Mouse (Mus musculus): ENCODE data around the gene Ptpa. TPM values are rescaled to one million over a fixed set of nuclear protein-coding genes. Genes with fewer than 3 reads are reported as not detected.

Ptpa gene
- polyA plus RNA-seq, 1 experiment from 2014 or later, result 86.7 TPM

GRCm38 (mm10) chr2:30458349-30458748, 42.5 kb downstream of the Ptpa start:
- no peak for ATAC-seq (ENCODE audit: low FRiP score, low TSS enrichment)
- Histone ChIP-seq H3K4me1 (ENCODE audit: control insufficient read depth, insufficient read depth, low read length) (0 out of 2 replicates have a peak, but pooled peaks cover under 1% of the 10 kb centered on the region), H3K9ac (replicated peaks; ENCODE audit: low read length) (no peak overlapping the region), H3K27ac (replicated peaks; ENCODE audit: low read depth, low read length) (no peak overlapping the region), H3K27me3 (ENCODE audit: control insufficient read depth, insufficient read depth, low read length) (no peaks in the 10 kb centered on the region), H3K4me2 (ENCODE audit: low read length) (no peak overlapping the region), H3K36me3 (ENCODE audit: control insufficient read depth, insufficient read depth, low read length) (no peaks in the 10 kb centered on the region), H3K9me3 (ENCODE audit: control insufficient read depth, low read length) (no peaks in the 10 kb centered on the region), H3K4me3 (replicated peaks; ENCODE audit: low read depth, low read length) (no peak overlapping the region)
- WGBS, result 89% methylated on average over 6 of the region's 6 CpGs
- DNase-seq, result no peak

GRCm38 (mm10) chr2:30459241-30459640, 43.4 kb downstream of the Ptpa start:
- DNase-seq (no peak), ATAC-seq (ENCODE audit: low FRiP score, low TSS enrichment) (no peak)
- Histone ChIP-seq H3K4me2 (ENCODE audit: low read length) (no peak overlapping the region), H3K4me3 (replicated peaks; ENCODE audit: low read depth, low read length) (no peak overlapping the region), H3K27ac (replicated peaks; ENCODE audit: low read depth, low read length) (no peak overlapping the region), H3K36me3 (ENCODE audit: control insufficient read depth, insufficient read depth, low read length) (no peaks in the 10 kb centered on the region), H3K27me3 (ENCODE audit: control insufficient read depth, insufficient read depth, low read length) (no peaks in the 10 kb centered on the region), H3K9me3 (ENCODE audit: control insufficient read depth, low read length) (no peaks in the 10 kb centered on the region), H3K4me1 (ENCODE audit: control insufficient read depth, insufficient read depth, low read length) (peaks cover 8% of the 10 kb centered on the region; the same call in 1 of the 2 replicates), H3K9ac (replicated peaks; ENCODE audit: low read length) (no peak overlapping the region)
- 92% methylated on average over 6 of the region's 6 CpGs for WGBS

GRCm38 (mm10) chr2:30463341-30463761, 47.5 kb downstream of the Ptpa start:
- Histone ChIP-seq H3K27me3 (ENCODE audit: control insufficient read depth, insufficient read depth, low read length) (no peaks in the 10 kb centered on the region), H3K4me1 (ENCODE audit: control insufficient read depth, insufficient read depth, low read length) (peaks cover 8% of the 10 kb centered on the region; the same call in 1 of the 2 replicates), H3K4me2 (ENCODE audit: low read length) (peak overlapping the region; percentile 38; the same call in 1 of the 2 replicates), H3K9me3 (ENCODE audit: control insufficient read depth, low read length) (no peaks in the 10 kb centered on the region), H3K27ac (replicated peaks; ENCODE audit: low read depth, low read length) (no peak overlapping the region; the same call in 1 of the 2 replicates), H3K4me3 (replicated peaks; ENCODE audit: low read depth, low read length) (no peak overlapping the region), H3K9ac (replicated peaks; ENCODE audit: low read length) (peak overlapping the region; percentile 21), H3K36me3 (ENCODE audit: control insufficient read depth, insufficient read depth, low read length) (no peaks in the 10 kb centered on the region)
- ATAC-seq (ENCODE audit: low FRiP score, low TSS enrichment), result no peak
- no peak for DNase-seq
- 37% methylated on average over 5 of the region's 5 CpGs for WGBS

- H3K27me3 ChIP-seq (ENCODE audit: control insufficient read depth, insufficient read depth, low read length), result no peaks in the 10 kb centered on the region
- DNase-seq (peak; percentile 52), ATAC-seq (ENCODE audit: low FRiP score, low TSS enrichment) (peak; percentile 62; the same call in 1 of the 2 replicates)
- H3K4me1 ChIP-seq (ENCODE audit: control insufficient read depth, insufficient read depth, low read length), result peaks cover 14% of the 10 kb centered on the region
- WGBS, result 6% methylated on average over 9 of the region's 9 CpGs
- H3K9me3 ChIP-seq (ENCODE audit: control insufficient read depth, low read length), result no peaks in the 10 kb centered on the region
- no peak overlapping the region; the same call in 1 of the 2 replicates for H3K27ac ChIP-seq (replicated peaks; ENCODE audit: low read depth, low read length)
- peak overlapping the region; percentile 21 for H3K9ac ChIP-seq (replicated peaks; ENCODE audit: low read length)
- H3K36me3 ChIP-seq (ENCODE audit: control insufficient read depth, insufficient read depth, low read length), result no peaks in the 10 kb centered on the region
- peak overlapping the region; percentile 38 for H3K4me2 ChIP-seq (ENCODE audit: low read length)
- no peak overlapping the region for H3K4me3 ChIP-seq (replicated peaks; ENCODE audit: low read depth, low read length)
Observed at GRCm38 (mm10) chr2:30463904-30464330, 48.1 kb downstream of the Ptpa start.

- Histone ChIP-seq H3K4me2 (ENCODE audit: low read length) (peak overlapping the region; percentile 38), H3K9ac (replicated peaks; ENCODE audit: low read length) (no peak overlapping the region), H3K4me3 (replicated peaks; ENCODE audit: low read depth, low read length) (no peak overlapping the region), H3K36me3 (ENCODE audit: control insufficient read depth, insufficient read depth, low read length) (no peaks in the 10 kb centered on the region), H3K4me1 (ENCODE audit: control insufficient read depth, insufficient read depth, low read length) (peaks cover 19% of the 10 kb centered on the region), H3K9me3 (ENCODE audit: control insufficient read depth, low read length) (no peaks in the 10 kb centered on the region), H3K27ac (replicated peaks; ENCODE audit: low read depth, low read length) (no peak overlapping the region), H3K27me3 (ENCODE audit: control insufficient read depth, insufficient read depth, low read length) (no peaks in the 10 kb centered on the region)
- no peak for ATAC-seq (ENCODE audit: low FRiP score, low TSS enrichment)
- WGBS, result 75% methylated on average over 5 of the region's 5 CpGs
- DNase-seq, result no peak
Observed at GRCm38 (mm10) chr2:30464411-30464810, 48.6 kb downstream of the Ptpa start.

GRCm38 (mm10) chr2:30466787-30467186, 50.9 kb downstream of the Ptpa start:
- no peak for DNase-seq
- WGBS, result 74% methylated on average over 4 of the region's 4 CpGs
- no peak for ATAC-seq (ENCODE audit: low FRiP score, low TSS enrichment)
- Histone ChIP-seq H3K4me3 (replicated peaks; ENCODE audit: low read depth, low read length) (no peak overlapping the region), H3K9ac (replicated peaks; ENCODE audit: low read length) (no peak overlapping the region), H3K27me3 (ENCODE audit: control insufficient read depth, insufficient read depth, low read length) (no peaks in the 10 kb centered on the region), H3K4me2 (ENCODE audit: low read length) (no peak overlapping the region), H3K9me3 (ENCODE audit: control insufficient read depth, low read length) (no peaks in the 10 kb centered on the region), H3K4me1 (ENCODE audit: control insufficient read depth, insufficient read depth, low read length) (peaks cover 34% of the 10 kb centered on the region), H3K27ac (replicated peaks; ENCODE audit: low read depth, low read length) (no peak overlapping the region), H3K36me3 (ENCODE audit: control insufficient read depth, insufficient read depth, low read length) (no peaks in the 10 kb centered on the region)

GRCm38 (mm10) chr2:30469009-30469408, 53.2 kb downstream of the Ptpa start:
- no peak for ATAC-seq (ENCODE audit: low FRiP score, low TSS enrichment)
- Histone ChIP-seq H3K4me2 (ENCODE audit: low read length) (peak overlapping the region; percentile 98), H3K9ac (replicated peaks; ENCODE audit: low read length) (peak overlapping the region; percentile 80; the same call in 1 of the 2 replicates), H3K4me3 (replicated peaks; ENCODE audit: low read depth, low read length) (peak overlapping the region; percentile 44), H3K9me3 (ENCODE audit: control insufficient read depth, low read length) (no peaks in the 10 kb centered on the region), H3K27ac (replicated peaks; ENCODE audit: low read depth, low read length) (no peak overlapping the region; the same call in 1 of the 2 replicates), H3K4me1 (ENCODE audit: control insufficient read depth, insufficient read depth, low read length) (peaks cover 27% of the 10 kb centered on the region), H3K36me3 (ENCODE audit: control insufficient read depth, insufficient read depth, low read length) (no peaks in the 10 kb centered on the region), H3K27me3 (ENCODE audit: control insufficient read depth, insufficient read depth, low read length) (no peaks in the 10 kb centered on the region)
- DNase-seq, result no peak
- WGBS, result 50% methylated on average over 6 of the region's 6 CpGs

- Histone ChIP-seq H3K4me3 (replicated peaks; ENCODE audit: low read depth, low read length) (peak overlapping the region; percentile 44), H3K27ac (replicated peaks; ENCODE audit: low read depth, low read length) (peak overlapping the region; percentile 70), H3K9me3 (ENCODE audit: control insufficient read depth, low read length) (no peaks in the 10 kb centered on the region), H3K4me1 (ENCODE audit: control insufficient read depth, insufficient read depth, low read length) (peaks cover 31% of the 10 kb centered on the region), H3K4me2 (ENCODE audit: low read length) (peak overlapping the region; percentile 98), H3K9ac (replicated peaks; ENCODE audit: low read length) (peak overlapping the region; percentile 80), H3K36me3 (ENCODE audit: control insufficient read depth, insufficient read depth, low read length) (no peaks in the 10 kb centered on the region), H3K27me3 (ENCODE audit: control insufficient read depth, insufficient read depth, low read length) (no peaks in the 10 kb centered on the region)
- WGBS, result under 1% methylated on average over 19 of the region's 19 CpGs
- ATAC-seq (ENCODE audit: low FRiP score, low TSS enrichment), result peak; percentile 33; the same call in 1 of the 2 replicates
- DNase-seq, result peak; percentile 96
Observed at GRCm38 (mm10) chr2:30469796-30470142, 53.9 kb downstream of the Ptpa start.

GRCm38 (mm10) chr2:30470143-30470946, 54.5 kb downstream of the Ptpa start:
- WGBS, result under 1% methylated on average over 46 of the region's 46 CpGs

More at GRCm38 (mm10) chr2:30470143-30470946, 54.5 kb downstream of the Ptpa start:
- no peaks in the 10 kb centered on the region for H3K36me3 ChIP-seq (ENCODE audit: control insufficient read depth, insufficient read depth, low read length)
- peak overlapping the region; percentile 70 for H3K27ac ChIP-seq (replicated peaks; ENCODE audit: low read depth, low read length)
- peaks cover 32% of the 10 kb centered on the region for H3K4me1 ChIP-seq (ENCODE audit: control insufficient read depth, insufficient read depth, low read length)
- peak overlapping the region; percentile 80 for H3K9ac ChIP-seq (replicated peaks; ENCODE audit: low read length)
- H3K4me3 ChIP-seq (replicated peaks; ENCODE audit: low read depth, low read length), result peak overlapping the region; percentile 44
- ATAC-seq (ENCODE audit: low FRiP score, low TSS enrichment) (no peak), DNase-seq (peak; percentile 84)
- H3K27me3 ChIP-seq (ENCODE audit: control insufficient read depth, insufficient read depth, low read length), result no peaks in the 10 kb centered on the region
- H3K4me2 ChIP-seq (ENCODE audit: low read length), result peak overlapping the region; percentile 98
- no peaks in the 10 kb centered on the region for H3K9me3 ChIP-seq (ENCODE audit: control insufficient read depth, low read length)

Data from midbrain, embryonic 14.5 days (tissue).